Mouse (Mus musculus) heart, embryonic 13.5 days (tissue): ENCODE results near the gene Gm45713. TPM values are rescaled to one million over a fixed set of nuclear protein-coding genes. Genes with fewer than 3 reads are reported as not detected.
A peak's percentile ranks its signal among the peaks of the same experiment; 100 is the strongest.
"Not testable (repeated sequence)": the region's sequence is repeated elsewhere in the genome, so short reads cannot be mapped to it uniquely, and the experiment has no call there.

ENCODE experiments used
- ATAC-seq: fragments of 200-750 bp; cut with Nextera tagmentation; 2 replicates; pipeline ENCODE4 v1.8.0; 2017; ENCODE audit warnings: moderate TSS enrichment; ENCODE audit not compliant: insufficient number of reproducible peaks, low FRiP score, low TSS enrichment; ENCODE audit errors: extremely low read depth
- H3K27ac ChIP-seq: fragments of 300-500 bp; sonication (generic); replicated peaks from 2 replicates; pipeline ENCODE4 v1.5.1; 2015; ENCODE audit warnings: moderate library complexity, mild to moderate bottlenecking, inconsistent platforms
- H3K27me3 ChIP-seq: fragments of 300-500 bp; sonication (generic); replicated peaks from 2 replicates; pipeline ENCODE4 v1.6.1; 2015; ENCODE audit warnings: mild to moderate bottlenecking, inconsistent platforms
- H3K36me3 ChIP-seq: fragments of 300-500 bp; sonication (generic); 2 replicates; pipeline ENCODE4 v1.6.1; 2015; ENCODE audit warnings: mild to moderate bottlenecking, inconsistent platforms
- H3K4me1 ChIP-seq: fragments of 300-500 bp; sonication (generic); 2 replicates; pipeline ENCODE4 v1.6.1; 2015; ENCODE audit warnings: inconsistent platforms
- H3K4me2 ChIP-seq: fragments of 300-500 bp; sonication (generic); 2 replicates; pipeline ENCODE4 v1.6.1; 2015; ENCODE audit warnings: inconsistent platforms, mild to moderate bottlenecking, moderate library complexity
- H3K4me3 ChIP-seq: fragments of 300-500 bp; sonication (generic); 2 replicates; pipeline ENCODE4 v1.5.1; 2015; ENCODE audit warnings: moderate library complexity, mild to moderate bottlenecking, inconsistent platforms
- H3K9ac ChIP-seq: fragments of 300-500 bp; sonication (generic); 2 replicates; pipeline ENCODE4 v1.6.1; 2015; ENCODE audit warnings: inconsistent platforms, mild to moderate bottlenecking, moderate library complexity
- H3K9me3 ChIP-seq: fragments of 300-500 bp; sonication (generic); 2 replicates; pipeline ENCODE4 v1.6.1; 2016; ENCODE audit warnings: inconsistent platforms
- whole genome bisulfite sequencing: fragments of 180-500 bp; shearing (Covaris S2); methylation state at CpG from one replicate; pipeline ENCODE4 v1.1.7; 2015; ENCODE audit warnings: mixed read lengths; 5-methylcytosine and 5-hydroxymethylcytosine counted together
- polyA plus RNA-seq: library from polyadenylated mRNA; unstranded; fragments of >200 nt; fragmentation: Nextera tagmentation; extraction: Ambion mirVana; gene quantifications from 2 replicates; pipeline ENCODE4 v1.2.1, GENCODE M21; 2015

Gm45713 gene
- polyA plus RNA-seq, 1 experiment from 2014 or later: 0.17 TPM

DNA sequence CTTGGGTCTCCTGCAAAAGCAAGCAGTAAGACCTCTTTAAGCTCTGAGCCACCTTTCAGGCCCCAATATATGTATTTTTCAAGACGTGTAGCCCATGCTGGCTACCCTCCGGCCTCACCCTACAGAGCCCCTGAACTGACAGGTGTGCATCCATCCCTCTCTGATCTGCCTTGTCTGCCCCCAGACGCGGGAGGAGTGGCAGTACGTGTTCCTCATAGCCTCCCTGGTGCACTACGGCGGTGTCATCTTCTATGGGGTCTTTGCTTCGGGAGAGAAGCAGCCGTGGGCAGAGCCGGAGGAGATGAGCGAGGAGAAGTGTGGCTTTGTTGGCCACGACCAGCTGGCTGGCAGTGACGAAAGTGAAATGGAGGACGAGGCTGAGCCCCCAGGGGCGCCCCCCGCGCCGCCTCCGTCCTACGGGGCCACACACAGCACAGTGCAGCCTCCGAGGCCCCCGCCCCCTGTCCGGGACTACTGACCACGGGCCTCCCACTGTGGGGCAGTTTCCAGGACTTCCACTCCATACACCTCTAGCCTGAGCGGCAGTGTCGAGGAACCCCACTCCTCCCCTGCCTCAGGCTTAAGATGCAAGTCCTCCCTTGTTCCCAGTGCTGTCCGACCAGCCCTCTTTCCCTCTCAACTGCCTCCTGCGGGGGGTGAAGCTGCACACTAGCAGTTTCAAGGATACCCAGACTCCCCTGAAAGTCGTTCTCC is 38.7 kb upstream of the Gm45713 start:
- Histone ChIP-seq H3K4me1 (peaks cover 11% of the 10 kb centered on the region), H3K27me3 (peaks cover 95% of the 10 kb centered on the region), H3K4me2 (peak overlapping the region; percentile 33; the same call in 1 of the 2 replicates), H3K27ac (no peak overlapping the region), H3K9me3 (peaks cover 27% of the 10 kb centered on the region), H3K4me3 (peak overlapping the region; percentile 13; the same call in 1 of the 2 replicates), H3K9ac (0 out of 2 replicates have a peak overlapping the region, but pooled peaks have one; percentile 13), H3K36me3 (peaks cover 6% of the 10 kb centered on the region; the same call in 1 of the 2 replicates)
- no peak for ATAC-seq
- 3% methylated on average over 29 of the region's 29 CpGs for WGBS

GRCm38 (mm10) chr7:45173772-45174171 is 37.7 kb upstream of the Gm45713 start:
- WGBS: 46% methylated on average over 1 of the region's 1 CpGs
- H3K36me3 ChIP-seq: peaks cover 13% of the 10 kb centered on the region
- not testable (repeated sequence) for H3K9ac ChIP-seq, ATAC-seq, H3K4me2 ChIP-seq, H3K27ac ChIP-seq, H3K4me3 ChIP-seq
- peaks cover 37% of the 10 kb centered on the region for H3K9me3 ChIP-seq
- peaks cover 11% of the 10 kb centered on the region for H3K4me1 ChIP-seq
- peaks cover 95% of the 10 kb centered on the region for H3K27me3 ChIP-seq

DNA sequence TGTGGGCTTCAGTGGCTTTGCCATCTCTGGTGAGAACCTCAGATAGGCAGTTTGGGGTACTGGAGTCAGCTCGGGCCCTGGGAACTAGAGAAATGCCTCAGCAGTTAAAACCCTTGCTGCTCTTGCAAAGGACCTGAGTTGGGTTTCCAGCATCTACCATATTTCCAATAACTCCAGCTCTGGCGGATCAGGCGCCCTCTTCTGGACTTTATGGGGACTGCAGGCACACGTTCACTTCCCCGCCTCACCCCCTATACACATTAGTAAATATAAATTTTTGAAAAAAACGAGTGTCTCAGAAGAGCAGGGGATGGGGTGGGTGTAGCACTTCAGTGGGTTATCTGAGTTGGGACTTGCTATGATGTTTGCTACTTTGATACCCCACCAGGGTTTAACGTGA is 36.9 kb upstream of the Gm45713 start:
- Histone ChIP-seq H3K4me2 (no peak overlapping the region), H3K36me3 (peaks cover 13% of the 10 kb centered on the region), H3K4me1 (peaks cover 11% of the 10 kb centered on the region), H3K9ac (no peak overlapping the region), H3K4me3 (no peak overlapping the region), H3K9me3 (peaks cover 39% of the 10 kb centered on the region), H3K27me3 (peaks cover 95% of the 10 kb centered on the region), H3K27ac (no peak overlapping the region)
- no peak for ATAC-seq
- 51% methylated on average over 7 of the region's 7 CpGs for WGBS

DNA sequence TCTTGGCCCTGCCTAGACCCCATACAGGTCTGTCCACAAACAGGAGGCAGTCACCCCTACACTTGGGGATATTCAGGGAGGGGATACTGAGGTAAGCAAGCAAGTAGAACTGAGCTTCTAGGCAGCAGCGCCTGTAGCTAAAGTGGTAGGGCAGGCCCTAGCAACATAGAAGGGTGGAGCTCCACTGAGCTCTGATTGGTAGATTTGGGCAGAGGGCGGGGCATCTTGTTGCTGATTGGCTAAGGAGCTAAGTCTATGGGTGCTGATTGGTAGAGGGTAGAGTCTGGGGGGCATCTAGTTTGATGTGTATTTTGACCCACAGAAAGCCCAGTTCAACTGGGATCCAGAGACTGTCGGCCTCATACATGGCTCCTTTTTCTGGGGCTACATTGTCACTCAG is 33.5 kb upstream of the Gm45713 start:
- no peak for ATAC-seq
- Histone ChIP-seq H3K4me2 (no peak overlapping the region), H3K27me3 (peaks cover 95% of the 10 kb centered on the region), H3K36me3 (peaks cover 13% of the 10 kb centered on the region), H3K4me3 (no peak overlapping the region), H3K9me3 (peaks cover 39% of the 10 kb centered on the region), H3K4me1 (peaks cover 9% of the 10 kb centered on the region), H3K9ac (no peak overlapping the region), H3K27ac (no peak overlapping the region)
- 81% methylated on average over 3 of the region's 3 CpGs for WGBS

DNA sequence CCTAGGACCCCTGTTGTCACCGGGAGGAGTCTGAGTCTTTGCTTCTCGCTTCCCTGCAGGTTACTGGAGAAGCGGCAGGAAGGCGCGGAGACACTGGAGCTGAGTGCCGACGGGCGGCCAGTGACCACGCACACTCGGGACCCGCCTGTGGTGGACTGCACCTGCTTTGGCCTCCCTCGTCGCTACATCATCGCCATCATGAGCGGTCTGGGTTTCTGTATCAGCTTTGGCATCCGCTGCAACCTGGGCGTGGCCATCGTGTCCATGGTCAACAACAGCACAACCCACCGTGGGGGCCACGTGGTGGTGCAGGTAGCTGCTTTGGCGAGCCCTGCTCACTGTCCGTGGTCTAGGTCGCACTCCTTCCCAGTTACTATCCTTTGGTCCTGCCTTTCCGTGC is 32.6 kb upstream of the Gm45713 start:
- Histone ChIP-seq H3K9ac (no peak overlapping the region), H3K4me2 (no peak overlapping the region), H3K27me3 (peaks cover 95% of the 10 kb centered on the region), H3K4me3 (no peak overlapping the region), H3K4me1 (peaks cover 16% of the 10 kb centered on the region), H3K36me3 (peaks cover 13% of the 10 kb centered on the region), H3K27ac (no peak overlapping the region), H3K9me3 (peaks cover 39% of the 10 kb centered on the region)
- 6% methylated on average over 24 of the region's 24 CpGs for WGBS
- no peak for ATAC-seq

DNA sequence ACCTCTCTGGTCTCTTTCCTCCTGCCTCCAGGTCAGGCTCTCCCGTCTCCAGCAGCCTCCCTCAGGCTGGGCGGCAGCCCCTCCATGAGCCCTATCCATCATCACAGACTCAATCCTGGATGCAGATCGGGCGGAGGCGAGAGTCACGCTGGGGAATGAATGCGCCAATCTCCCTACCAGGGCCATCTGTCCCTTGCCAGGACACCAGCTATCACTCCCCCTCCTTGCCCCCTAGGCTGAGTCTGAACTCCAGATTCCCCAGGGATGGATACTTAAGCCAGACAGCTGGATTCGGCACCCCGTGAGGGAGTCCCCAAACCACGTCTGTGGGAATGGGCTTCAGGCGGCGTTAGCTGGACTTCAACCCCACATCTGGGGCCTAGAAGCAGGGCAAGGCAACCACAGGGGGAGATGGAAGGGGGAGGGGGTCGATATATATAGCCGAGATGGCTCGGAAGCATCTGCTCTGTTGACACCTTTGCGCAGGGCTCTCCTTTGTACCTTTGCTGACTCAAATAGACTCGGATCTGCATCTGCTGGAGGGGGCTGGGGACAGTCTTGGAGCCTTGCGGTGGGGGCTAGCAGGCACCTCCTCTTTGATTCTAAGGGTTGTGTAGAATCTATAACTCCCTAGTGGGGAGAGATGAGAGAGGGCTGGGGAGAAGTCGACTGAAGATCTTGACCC is 31.9 kb upstream of the Gm45713 start:
- no peak for ATAC-seq
- no peak overlapping the region; the same call in 1 of the 2 replicates for H3K4me3 ChIP-seq
- 4% methylated on average over 19 of the region's 19 CpGs for WGBS
- H3K4me2 ChIP-seq: no peak overlapping the region
- peaks cover 16% of the 10 kb centered on the region for H3K4me1 ChIP-seq
- no peak overlapping the region for H3K27ac ChIP-seq
- peaks cover 13% of the 10 kb centered on the region for H3K36me3 ChIP-seq
- H3K27me3 ChIP-seq: peaks cover 97% of the 10 kb centered on the region
- H3K9ac ChIP-seq: no peak overlapping the region
- peaks cover 39% of the 10 kb centered on the region for H3K9me3 ChIP-seq

DNA sequence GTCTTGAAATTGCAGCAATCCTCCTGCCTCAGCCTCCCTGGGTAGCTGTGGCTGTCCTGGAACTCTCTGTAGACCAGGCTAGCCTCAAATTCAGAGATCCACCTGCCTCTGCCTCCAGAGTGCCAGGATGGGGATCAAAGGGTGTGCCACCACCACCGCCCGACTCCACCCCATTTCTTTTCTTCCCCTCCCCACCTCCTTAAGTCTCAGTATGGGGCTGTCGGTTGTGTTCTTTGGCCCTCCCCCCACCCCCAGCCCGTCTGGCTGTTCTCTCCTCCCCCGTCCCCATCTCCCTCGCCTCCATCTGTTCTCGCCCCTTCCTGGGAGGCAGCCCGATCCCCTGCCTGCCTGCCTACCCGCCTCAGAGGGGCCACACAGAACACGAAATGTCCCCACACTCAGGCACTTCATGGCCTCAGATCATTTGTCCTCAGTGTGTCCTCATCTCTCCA is 30.9 kb upstream of the Gm45713 start:
- no peak overlapping the region for H3K4me3 ChIP-seq

DNA sequence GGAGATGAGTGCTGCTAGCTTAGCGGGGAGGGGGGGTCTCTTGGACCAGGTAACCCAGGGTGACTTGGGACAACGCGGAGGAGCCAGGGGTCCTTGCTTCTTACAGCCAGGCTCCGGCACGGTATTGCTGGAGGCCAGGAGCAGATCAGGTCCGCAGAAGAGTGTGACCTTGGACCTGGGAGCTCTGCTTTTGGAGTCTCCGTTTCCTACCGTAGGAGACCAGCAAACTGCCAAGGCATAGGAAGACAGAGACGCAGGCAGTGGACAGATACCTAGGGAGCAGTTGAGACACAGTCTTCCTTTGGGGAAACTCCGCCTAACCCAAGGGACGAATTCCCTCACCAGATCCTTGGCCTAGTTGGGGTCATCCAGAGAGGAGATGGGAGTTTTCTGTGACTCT is 29.7 kb upstream of the Gm45713 start:
- Histone ChIP-seq H3K4me1 (peaks cover 24% of the 10 kb centered on the region), H3K9ac (no peak overlapping the region), H3K27me3 (peaks cover 83% of the 10 kb centered on the region), H3K27ac (no peak overlapping the region), H3K4me3 (no peak overlapping the region), H3K9me3 (peaks cover 21% of the 10 kb centered on the region), H3K36me3 (peaks cover 16% of the 10 kb centered on the region), H3K4me2 (no peak overlapping the region)
- ATAC-seq: no peak
- 45% methylated on average over 11 of the region's 11 CpGs for WGBS

More for the DNA sequence above, 30.9 kb upstream of the Gm45713 start:
- whole genome bisulfite sequencing: 16% methylated on average over 10 of the region's 10 CpGs
- H3K27ac ChIP-seq: no peak overlapping the region
- H3K4me2 ChIP-seq: no peak overlapping the region
- ATAC-seq: no peak
- H3K27me3 ChIP-seq: peaks cover 95% of the 10 kb centered on the region
- H3K36me3 ChIP-seq: peaks cover 13% of the 10 kb centered on the region
- peaks cover 24% of the 10 kb centered on the region for H3K4me1 ChIP-seq
- peaks cover 33% of the 10 kb centered on the region for H3K9me3 ChIP-seq
- H3K9ac ChIP-seq: no peak overlapping the region

DNA sequence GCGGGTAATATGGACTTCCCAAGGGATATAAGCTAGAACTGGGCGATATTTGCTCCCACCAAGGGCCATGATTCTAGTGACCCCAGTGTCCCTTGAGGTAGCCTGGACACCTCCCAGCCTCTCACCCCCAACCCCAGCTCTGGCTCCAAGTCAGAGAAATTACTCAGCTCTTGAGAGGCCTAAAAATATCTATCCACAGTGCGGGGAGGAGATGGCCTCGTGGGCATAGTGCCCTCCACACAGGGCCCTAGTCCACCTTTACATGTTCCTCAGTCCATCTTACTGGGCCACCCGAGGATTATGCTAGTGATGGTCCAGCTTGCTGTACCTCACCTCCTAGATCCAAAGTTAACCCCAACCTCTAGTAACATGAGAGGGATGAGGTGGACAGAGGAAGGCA is 28.8 kb upstream of the Gm45713 start:
- no peak for ATAC-seq
- 49% methylated on average over 5 of the region's 5 CpGs for WGBS
- Histone ChIP-seq H3K27ac (no peak overlapping the region), H3K4me1 (peaks cover 24% of the 10 kb centered on the region), H3K27me3 (peaks cover 76% of the 10 kb centered on the region), H3K9me3 (peaks cover 12% of the 10 kb centered on the region), H3K9ac (no peak overlapping the region), H3K4me2 (no peak overlapping the region), H3K4me3 (0 out of 2 replicates have a peak overlapping the region, but pooled peaks have one; percentile 53), H3K36me3 (peaks cover 20% of the 10 kb centered on the region)

DNA sequence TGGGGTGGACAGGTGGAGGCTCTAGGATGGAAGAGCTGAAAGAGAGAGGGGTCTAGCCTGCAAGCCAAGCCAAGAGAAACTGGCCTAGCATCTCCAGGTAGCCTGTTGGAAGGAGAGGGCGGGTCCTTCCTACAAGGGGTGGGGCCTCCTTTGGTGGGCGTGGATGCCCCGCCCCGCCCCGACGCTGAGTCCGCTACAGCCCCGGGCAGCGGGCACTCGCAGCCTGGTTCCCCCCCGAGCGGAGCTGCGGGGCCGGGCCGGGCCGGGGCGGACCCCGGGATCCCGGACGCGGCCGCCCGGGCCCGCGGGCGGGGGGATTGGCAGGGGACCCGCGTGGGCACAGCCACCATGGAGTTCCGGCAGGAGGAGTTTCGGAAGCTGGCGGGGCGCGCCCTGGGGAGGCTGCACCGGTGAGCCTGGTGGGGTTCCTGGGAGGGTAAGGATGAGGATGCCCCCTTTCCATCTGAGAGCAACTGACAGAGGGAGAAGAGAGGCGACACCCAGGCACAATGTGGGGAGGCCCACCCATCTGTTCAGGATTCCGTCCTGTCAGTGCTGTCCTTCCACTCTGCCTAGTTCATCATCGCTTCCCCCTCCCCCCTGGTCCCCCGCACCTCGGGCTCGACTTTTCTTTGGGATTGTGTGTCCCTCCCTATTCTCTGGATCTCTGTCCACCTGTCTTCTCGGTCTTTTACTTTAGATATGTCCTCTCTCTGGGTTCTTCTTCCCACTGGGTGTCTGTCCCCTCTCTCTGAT is 27.9 kb upstream of the Gm45713 start, which contains the start of gene Slc17a7:
Gene Slc17a7 (plus strand): TSS at position 215 of the 756 bp plus-strand sequence.
- peaks cover 24% of the 10 kb centered on the region for H3K4me1 ChIP-seq
- peaks cover 22% of the 10 kb centered on the region for H3K36me3 ChIP-seq
- WGBS: 2% methylated on average over 41 of the region's 41 CpGs
- peak within 1 kb of the TSS; percentile 53 for H3K4me3 ChIP-seq
- no peak within 1 kb of the TSS for H3K27ac ChIP-seq
- H3K4me2 ChIP-seq: peak within 1 kb of the TSS; percentile 81
- H3K27me3 ChIP-seq: peaks cover 67% of the 10 kb centered on the region
- peak; percentile 43; the same call in 1 of the 2 replicates for ATAC-seq
- H3K9ac ChIP-seq: peak within 1 kb of the TSS; percentile 73
- H3K9me3 ChIP-seq: peaks cover 3% of the 10 kb centered on the region
